Mouse (Mus musculus) myocyte (in vitro differentiated cells): Measurements from ENCODE around the gene Anks1b. TPM values are rescaled to one million over a fixed set of nuclear protein-coding genes. Genes with fewer than 3 reads are reported as not detected.

Experiments used
- H3K27me3 ChIP-seq: one replicate; pipeline ENCODE4 v1.6.1; 2011; ENCODE audit not compliant: control insufficient read depth, insufficient read depth, insufficient read length
- H3K36me3 ChIP-seq: one replicate; pipeline ENCODE4 v1.6.1; 2011; ENCODE audit not compliant: control insufficient read depth, insufficient read depth
- H3K4me2 ChIP-seq: one replicate; pipeline ENCODE4 v1.6.1; 2011; ENCODE audit warnings: low read depth, control low read depth
- H3K4me3 ChIP-seq: one replicate; pipeline ENCODE4 v1.5.1; 2011; ENCODE audit warnings: mild to moderate bottlenecking, control low read depth, moderate library complexity
- H3K79me2 ChIP-seq: one replicate; pipeline ENCODE4 v1.6.1; 2011; ENCODE audit not compliant: control insufficient read depth, insufficient read depth
- H3ac ChIP-seq: one replicate; pipeline ENCODE4 v1.6.1; 2011; ENCODE audit not compliant: control insufficient read depth, insufficient read length
- CEBPB ChIP-seq: IDR thresholded peaks from 2 replicates; pipeline ENCODE4 v1.6.1; 2011; ENCODE audit warnings: mild to moderate bottlenecking, moderate library complexity; ENCODE audit not compliant: poor library complexity, insufficient read depth, severe bottlenecking
- E2F4 ChIP-seq: IDR thresholded peaks from one replicate; pipeline ENCODE4 v1.6.1; 2011; ENCODE audit warnings: mild to moderate bottlenecking, control low read depth, moderate library complexity; ENCODE audit not compliant: insufficient read depth
- MAX ChIP-seq: IDR thresholded peaks from one replicate; pipeline ENCODE4 v1.6.1; 2011; ENCODE audit warnings: low read depth, mild to moderate bottlenecking, control low read depth
- MYOD1 ChIP-seq, 3 experiments: IDR thresholded peaks; one replicate each; pipeline ENCODE4 v1.6.1; 2011; ENCODE audit warnings: control low read depth in 2 of 3, low read depth in 2 of 3, mild to moderate bottlenecking in 2 of 3, moderate library complexity in 1 of 3; ENCODE audit not compliant: insufficient read length in 2 of 3, control insufficient read depth in 1 of 3
- MYOG ChIP-seq, 3 experiments: IDR thresholded peaks; one replicate each; pipeline ENCODE4 v1.6.1; 2011; ENCODE audit warnings: control low read depth in 2 of 3, low read depth in 2 of 3, mild to moderate bottlenecking in 2 of 3; ENCODE audit not compliant: insufficient read length in 2 of 3, control insufficient read depth in 1 of 3, insufficient read depth in 1 of 3
- POLR2A ChIP-seq: IDR thresholded peaks from one replicate; pipeline ENCODE4 v1.6.1; 2011; ENCODE audit warnings: low read depth, mild to moderate bottlenecking, control low read depth, moderate library complexity; ENCODE audit not compliant: insufficient read length
- POLR2AphosphoS2 ChIP-seq: IDR thresholded peaks from one replicate; pipeline ENCODE4 v1.6.1; 2011; ENCODE audit warnings: low read depth, control low read depth; ENCODE audit not compliant: insufficient read length
- REST ChIP-seq: IDR thresholded peaks from one replicate; pipeline ENCODE4 v1.6.1; 2011; ENCODE audit warnings: mild to moderate bottlenecking, control low read depth, moderate library complexity; ENCODE audit not compliant: insufficient read depth, insufficient read length
- SRF ChIP-seq: IDR thresholded peaks from one replicate; pipeline ENCODE4 v1.6.1; 2011; ENCODE audit warnings: low read depth; ENCODE audit not compliant: control insufficient read depth, insufficient read length
- TCF12 ChIP-seq: IDR thresholded peaks from one replicate; pipeline ENCODE4 v1.6.1; 2011; ENCODE audit warnings: mild to moderate bottlenecking, control low read depth; ENCODE audit not compliant: poor library complexity, insufficient read depth, severe bottlenecking
- TCF3 ChIP-seq: IDR thresholded peaks from one replicate; pipeline ENCODE4 v1.6.1; 2011; ENCODE audit warnings: low read depth, control low read depth; ENCODE audit not compliant: insufficient read length
- USF1 ChIP-seq: IDR thresholded peaks from one replicate; pipeline ENCODE4 v1.6.1; 2011; ENCODE audit warnings: low read depth, mild to moderate bottlenecking, control low read depth, moderate library complexity
- polyA plus RNA-seq: library from polyadenylated mRNA; unstranded; fragments of >200 nt; fragmentation: generic; extraction: Trizol; gene quantifications from one replicate; pipeline ENCODE4 v1.2.1, GENCODE M21; 2012; ENCODE audit warnings: missing spikeins

The Anks1b gene
- polyA plus RNA-seq, 1 experiment: 0.13 TPM

GRCm38 (mm10) chr10:90599149-90599548 is 725.8 kb downstream of the Anks1b start:
- no peaks in the 10 kb centered on the region for H3K27me3 ChIP-seq

GRCm38 (mm10) chr10:90599726-90600531 is 726.6 kb downstream of the Anks1b start:
- H3K4me3 ChIP-seq: no peak overlapping the region
- H3K79me2 ChIP-seq: no peaks in the 10 kb centered on the region
- H3K4me2 ChIP-seq: no peak overlapping the region
- H3K27me3 ChIP-seq: no peaks in the 10 kb centered on the region
- TF ChIP-seq USF1 (no peak), POLR2AphosphoS2 (no peak), MYOG (IDR thresholded peaks at IDR 0.05; ENCODE audit: control insufficient read depth in 1 of 3, insufficient read depth in 1 of 3, insufficient read length in 2 of 3, low read depth in 2 of 3) (no peak), MYOD1 (IDR thresholded peaks at IDR 0.05; ENCODE audit: control insufficient read depth in 1 of 3, insufficient read length in 2 of 3, low read depth in 2 of 3) (no peak), TCF12 (no peak), E2F4 (no peak), CEBPB (no peak), TCF3 (no peak), SRF (no peak), MAX (no peak), REST (no peak), POLR2A (no peak)
- H3K36me3 ChIP-seq: no peaks in the 10 kb centered on the region
- no peak overlapping the region for H3ac ChIP-seq

More at GRCm38 (mm10) chr10:90599149-90599548, 725.8 kb downstream of the Anks1b start:
- TF ChIP-seq MYOG (IDR thresholded peaks at IDR 0.05; ENCODE audit: control insufficient read depth in 1 of 3, insufficient read depth in 1 of 3, insufficient read length in 2 of 3, low read depth in 2 of 3) (no peak), TCF12 (no peak), SRF (no peak)
- H3ac ChIP-seq: no peak overlapping the region
- H3K36me3 ChIP-seq: no peaks in the 10 kb centered on the region
- H3K79me2 ChIP-seq: no peaks in the 10 kb centered on the region
- no peak overlapping the region for H3K4me3 ChIP-seq
- H3K4me2 ChIP-seq: no peak overlapping the region

GRCm38 (mm10) chr10:90607586-90607985 is 734.3 kb downstream of the Anks1b start:
- Histone ChIP-seq H3K27me3 (no peaks in the 10 kb centered on the region), H3K4me3 (no peak overlapping the region), H3K36me3 (no peaks in the 10 kb centered on the region), H3K79me2 (no peaks in the 10 kb centered on the region), H3K4me2 (no peak overlapping the region), H3ac (no peak overlapping the region)
- TF ChIP-seq REST: no peak
- no peak for TF ChIP-seq TCF3
- TF ChIP-seq MYOD1 (IDR thresholded peaks at IDR 0.05; ENCODE audit: control insufficient read depth in 1 of 3, insufficient read length in 2 of 3, low read depth in 2 of 3): no peak
- no peak for TF ChIP-seq POLR2A
- TF ChIP-seq USF1: no peak
- no peak for TF ChIP-seq E2F4
- no peak for TF ChIP-seq SRF

GRCm38 (mm10) chr10:90609437-90609836 is 736.1 kb downstream of the Anks1b start:
- Histone ChIP-seq H3K79me2 (no peaks in the 10 kb centered on the region), H3K4me2 (no peak overlapping the region), H3ac (no peak overlapping the region), H3K36me3 (no peaks in the 10 kb centered on the region), H3K27me3 (no peaks in the 10 kb centered on the region), H3K4me3 (no peak overlapping the region)
- no peak for TF ChIP-seq CEBPB
- TF ChIP-seq REST: no peak
- no peak for TF ChIP-seq POLR2A
- no peak for TF ChIP-seq USF1
- no peak for TF ChIP-seq MYOG (IDR thresholded peaks at IDR 0.05; ENCODE audit: control insufficient read depth in 1 of 3, insufficient read depth in 1 of 3, insufficient read length in 2 of 3, low read depth in 2 of 3)
- TF ChIP-seq TCF3: no peak
- TF ChIP-seq POLR2AphosphoS2: no peak
- no peak for TF ChIP-seq MAX
- TF ChIP-seq TCF12: no peak

GRCm38 (mm10) chr10:90613051-90613450 is 739.7 kb downstream of the Anks1b start:
- H3K4me2 ChIP-seq: no peak overlapping the region
- H3K4me3 ChIP-seq: no peak overlapping the region
- no peaks in the 10 kb centered on the region for H3K79me2 ChIP-seq
- TF ChIP-seq E2F4: no peak
- no peak for TF ChIP-seq USF1
- TF ChIP-seq TCF3: no peak
- no peak for TF ChIP-seq CEBPB
- TF ChIP-seq POLR2A: no peak
- TF ChIP-seq REST: no peak
- H3ac ChIP-seq: no peak overlapping the region
- H3K36me3 ChIP-seq: no peaks in the 10 kb centered on the region
- no peaks in the 10 kb centered on the region for H3K27me3 ChIP-seq
